Mouse (Mus musculus): ENCODE measurements around the gene Xaf1. TPM values are rescaled to one million over a fixed set of nuclear protein-coding genes. Genes with fewer than 3 reads are reported as not detected.
A peak's percentile ranks its signal among the peaks of the same experiment; 100 is the strongest.

The Xaf1 gene
- 1 to 10 TPM; 1.3 to 1.4 TPM for total RNA-seq (2021)

DNA sequence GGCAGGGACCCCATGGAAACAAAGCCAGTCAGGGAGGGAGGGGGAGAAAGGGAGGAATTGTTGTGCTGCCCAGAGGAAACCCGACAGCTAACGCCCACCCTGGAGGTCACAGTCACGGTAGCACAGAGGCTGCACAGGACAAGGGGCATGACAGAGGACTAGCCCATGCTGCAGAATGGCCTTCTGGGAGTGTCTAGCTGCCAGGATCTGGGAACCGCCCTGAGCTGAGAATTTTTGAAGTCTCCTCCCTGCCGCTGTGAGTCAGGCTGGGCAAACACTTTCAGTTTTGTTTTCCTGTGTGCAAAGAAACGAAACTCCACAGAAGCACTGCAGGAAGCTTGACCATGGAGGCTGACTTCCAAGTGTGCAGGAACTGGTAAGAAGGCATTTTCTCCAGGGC is at the start of gene Xaf1:
Gene Xaf1, plus strand, starts transcription at position 296 of the 400 bp plus-strand sequence.
- DNase-seq (ENCODE audit: extremely low spot score in 1 of 2, low spot score in 2 of 2), result peak in 1 of 2 experiments; percentile 64
- intact Hi-C loops (cut with DNase I), result no loop called here

- intact Hi-C loops (cut with DNase I), result no loop called here
- DNase-seq (ENCODE audit: extremely low spot score in 1 of 2, low spot score in 2 of 2), result no peak
These were observed 45.8 kb upstream of the Xaf1 start for GRCm38 (mm10) chr11:72255629-72256028.

DNA sequence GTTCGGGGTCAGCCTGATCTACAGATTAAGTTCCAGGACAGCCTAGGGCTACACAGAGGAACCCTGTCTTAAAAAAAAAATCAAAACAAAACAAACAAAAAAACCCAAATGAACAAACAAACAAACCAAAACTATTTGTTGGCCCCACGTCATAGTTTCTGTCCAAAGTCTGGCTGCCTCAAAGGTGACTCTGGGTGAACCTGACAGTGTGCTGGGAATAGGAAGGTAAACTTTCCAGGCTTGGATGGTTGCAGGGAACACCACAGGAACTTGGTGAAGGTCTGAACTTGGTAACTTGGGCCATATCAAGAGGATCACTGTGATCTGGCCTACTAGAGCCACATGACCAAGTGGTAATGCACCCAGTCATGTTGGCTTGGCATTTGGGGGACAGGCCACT is 45.0 kb upstream of the Xaf1 start:
- intact Hi-C loops (cut with DNase I), result no loop called here
- no peak for DNase-seq (ENCODE audit: extremely low spot score in 1 of 2, low spot score in 2 of 2)

DNA sequence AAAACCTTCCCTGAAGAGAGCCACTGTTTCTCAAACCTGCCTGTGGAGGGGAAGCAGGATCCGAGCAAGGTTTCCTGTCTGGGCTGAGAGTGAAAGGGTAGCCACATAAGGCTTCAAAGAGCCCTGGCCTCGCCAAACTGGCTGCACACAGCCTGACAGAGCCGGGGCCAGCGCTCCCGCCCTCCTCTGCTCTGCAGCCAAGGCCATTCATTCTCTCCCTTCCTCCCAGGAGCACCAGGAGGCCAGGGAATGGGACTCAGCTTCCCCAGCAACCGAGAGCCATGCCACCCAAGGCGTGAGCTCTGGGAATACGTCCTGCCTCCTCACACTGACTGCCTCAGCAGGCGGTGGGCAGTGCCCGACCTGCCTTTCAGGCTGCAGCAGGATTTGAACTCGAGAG is 35.9 kb upstream of the Xaf1 start:
- intact Hi-C loops (cut with DNase I), result loop anchor here (5.0 kb wide), 1 partner anchor 43 kb away; no protein-coding TSS in a partner anchor
- DNase-seq (ENCODE audit: extremely low spot score in 1 of 2, low spot score in 2 of 2), result peak; percentile 56 to 59

- DNase-seq (ENCODE audit: extremely low spot score in 1 of 2, low spot score in 2 of 2), result peak; percentile 44 to 80
- intact Hi-C loops (cut with DNase I), result loop anchor here (5.0 kb wide), 1 partner anchor 44 kb away; no protein-coding TSS in a partner anchor
These were observed 35.0 kb upstream of the Xaf1 start for GRCm38 (mm10) chr11:72266207-72266959.

DNA sequence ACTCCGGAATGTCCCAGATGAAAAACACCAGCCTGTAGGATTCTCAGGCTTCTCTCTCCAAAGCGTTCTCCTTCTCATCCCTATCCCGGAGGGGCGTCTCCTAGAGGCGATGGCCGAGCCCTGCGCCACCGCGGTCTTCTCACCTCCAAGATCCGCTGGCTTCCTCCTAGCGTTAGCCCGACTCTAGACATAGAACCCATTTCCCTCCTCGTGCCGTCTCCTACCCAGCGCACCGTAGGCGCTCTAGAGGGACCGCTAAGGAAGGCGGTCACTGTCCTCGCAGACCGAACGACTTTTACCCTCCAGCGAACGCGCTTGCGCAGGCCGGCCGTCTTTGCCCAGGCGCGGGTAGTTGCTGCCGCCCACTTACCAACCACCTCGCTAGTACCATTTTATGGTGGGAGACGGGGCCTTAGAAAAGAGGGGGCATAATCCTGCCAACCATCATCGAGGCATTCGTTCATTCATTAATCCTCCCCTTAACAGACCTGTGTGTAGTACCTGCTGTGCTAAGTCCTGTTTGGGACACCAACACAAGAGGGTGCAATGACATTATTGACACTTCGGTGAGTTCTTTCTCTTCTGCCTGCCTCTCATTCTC is 34.4 kb upstream of the Xaf1 start, which contains the start of gene Slc13a5:
Gene Slc13a5, minus strand, starts transcription at position 263 of the 601 bp plus-strand sequence.
- intact Hi-C loops (cut with DNase I), result loop anchor here (5.0 kb wide), 1 partner anchor 45 kb away; no protein-coding TSS in a partner anchor
- peak; percentile 10 to 39 for DNase-seq (ENCODE audit: extremely low spot score in 1 of 2, low spot score in 2 of 2)

DNA sequence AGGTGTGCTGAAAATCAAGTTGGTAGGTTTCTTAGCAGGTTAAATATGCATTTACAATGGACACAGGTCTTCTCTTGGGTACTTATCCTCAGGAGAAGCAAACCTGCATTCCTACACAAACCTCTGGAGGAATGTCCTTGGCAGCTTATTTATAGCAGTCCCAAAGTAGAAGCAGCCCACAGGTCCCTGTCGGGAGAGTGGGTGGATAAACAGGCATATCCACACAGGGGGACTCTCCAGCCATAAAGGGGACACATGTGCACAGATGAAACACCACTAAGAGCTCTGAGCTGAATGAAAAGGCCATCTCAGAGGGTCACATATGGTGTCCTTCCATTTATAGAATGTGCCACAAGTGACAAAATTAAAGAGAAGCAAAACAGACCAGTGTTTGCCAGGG is 29.7 kb upstream of the Xaf1 start:
- DNase-seq (ENCODE audit: extremely low spot score in 1 of 2, low spot score in 2 of 2), result no peak

GRCm38 (mm10) chr11:72273341-72273740 is 28.1 kb upstream of the Xaf1 start:
- DNase-seq (ENCODE audit: extremely low spot score in 1 of 2, low spot score in 2 of 2), result no peak
- intact Hi-C loops (cut with DNase I), result no loop called here

More for the DNA sequence above, 29.7 kb upstream of the Xaf1 start:
- intact Hi-C loops (cut with DNase I), result no loop called here

DNA sequence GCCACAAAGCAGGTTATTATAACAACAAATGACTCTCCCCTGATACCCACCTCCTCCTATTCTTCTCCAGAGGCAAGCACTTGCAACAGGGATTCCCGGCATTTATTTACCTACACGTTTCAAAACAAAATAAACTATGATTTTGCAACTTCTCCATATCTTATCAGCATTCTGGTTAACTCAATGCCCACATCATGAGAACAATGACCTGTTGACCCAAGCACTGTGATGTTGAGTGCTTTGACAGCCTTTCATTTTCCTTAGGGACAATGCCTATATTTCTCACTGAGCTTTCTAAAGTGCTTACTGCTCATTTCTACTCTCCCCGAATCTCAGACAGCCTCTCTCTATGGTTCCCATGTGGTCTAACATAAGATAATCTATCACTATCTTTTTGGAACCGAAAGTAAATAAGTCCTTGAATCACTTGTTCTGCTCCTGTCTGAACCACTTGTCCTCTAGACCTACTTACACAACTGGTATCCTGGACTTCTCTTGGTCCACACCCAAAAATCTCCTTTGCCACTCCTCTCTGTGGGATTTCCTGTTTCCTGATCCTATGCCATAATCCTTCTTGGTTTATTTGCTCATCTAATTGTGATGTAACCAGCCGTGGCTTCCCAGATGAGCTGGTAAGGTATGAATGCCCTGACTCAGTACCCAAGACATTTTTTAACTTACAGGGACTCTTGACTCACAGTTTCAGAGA is 20.1 kb upstream of the Xaf1 start:
- DNase-seq (ENCODE audit: extremely low spot score in 1 of 2, low spot score in 2 of 2), result no peak
- intact Hi-C loops (cut with DNase I), result no loop called here

DNA sequence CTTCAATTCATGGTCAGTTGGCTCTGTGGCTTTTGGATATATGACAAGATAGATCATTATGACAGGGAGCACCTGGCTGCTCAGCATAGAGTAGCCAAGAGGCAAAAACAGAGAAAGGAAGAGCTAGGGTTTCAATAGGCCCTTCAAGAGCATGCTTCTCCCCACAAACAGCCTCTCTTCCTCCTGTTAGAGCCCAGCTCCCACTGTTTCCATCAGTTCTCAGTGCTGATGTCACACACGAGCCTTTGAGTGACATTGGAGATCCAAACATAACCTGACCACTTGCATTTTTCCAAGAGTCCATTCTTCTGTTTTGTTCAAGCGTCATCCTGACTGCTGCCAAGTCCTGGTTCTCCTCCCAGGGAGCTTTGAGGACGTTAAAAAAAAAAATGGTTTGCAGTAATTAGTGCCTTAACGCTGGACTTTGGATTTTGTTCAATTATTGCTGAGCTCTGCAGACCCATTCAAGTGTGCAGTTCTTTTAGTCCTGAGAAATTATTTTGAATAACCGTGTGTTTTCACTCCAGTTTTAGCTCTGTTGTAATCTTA is 19.5 kb upstream of the Xaf1 start:
- intact Hi-C loops (cut with DNase I), result no loop called here
- no peak for DNase-seq (ENCODE audit: extremely low spot score in 1 of 2, low spot score in 2 of 2)

DNA sequence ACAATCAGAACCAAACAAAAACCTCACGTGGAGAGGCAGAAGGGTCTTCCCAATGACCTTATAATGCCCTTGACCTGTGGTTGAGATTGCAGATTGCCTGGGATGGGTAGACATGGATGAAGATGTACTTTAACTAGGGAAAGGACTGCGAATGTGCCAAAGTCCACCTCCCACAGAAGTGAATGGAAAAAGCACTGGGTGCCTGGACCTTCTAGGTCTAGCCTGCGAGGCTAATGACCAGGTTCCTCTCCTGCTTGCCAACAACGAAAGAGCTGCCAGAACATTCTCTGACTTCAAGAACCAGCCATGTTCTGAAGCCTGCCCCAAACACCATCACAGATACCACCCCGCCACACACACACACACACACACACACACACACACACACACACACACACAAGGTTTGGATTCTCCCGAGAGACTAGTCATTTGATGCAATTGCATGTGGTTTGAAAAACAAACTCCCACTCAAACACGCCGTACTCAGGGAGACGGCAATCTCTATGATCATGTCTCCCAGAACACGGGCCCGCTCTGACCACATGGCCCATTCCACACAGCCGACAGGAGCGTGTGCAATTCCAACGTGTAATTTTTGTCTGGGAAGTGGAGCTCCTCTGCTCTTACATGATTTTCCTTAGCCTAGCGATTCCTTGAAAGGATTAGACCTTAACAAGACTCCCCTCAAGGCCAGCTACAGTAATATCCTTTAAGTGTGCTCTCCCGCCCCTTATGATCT is 17.8 kb upstream of the Xaf1 start:
- DNase-seq (ENCODE audit: extremely low spot score in 1 of 2, low spot score in 2 of 2), result no peak
- intact Hi-C loops (cut with DNase I), result no loop called here

DNA sequence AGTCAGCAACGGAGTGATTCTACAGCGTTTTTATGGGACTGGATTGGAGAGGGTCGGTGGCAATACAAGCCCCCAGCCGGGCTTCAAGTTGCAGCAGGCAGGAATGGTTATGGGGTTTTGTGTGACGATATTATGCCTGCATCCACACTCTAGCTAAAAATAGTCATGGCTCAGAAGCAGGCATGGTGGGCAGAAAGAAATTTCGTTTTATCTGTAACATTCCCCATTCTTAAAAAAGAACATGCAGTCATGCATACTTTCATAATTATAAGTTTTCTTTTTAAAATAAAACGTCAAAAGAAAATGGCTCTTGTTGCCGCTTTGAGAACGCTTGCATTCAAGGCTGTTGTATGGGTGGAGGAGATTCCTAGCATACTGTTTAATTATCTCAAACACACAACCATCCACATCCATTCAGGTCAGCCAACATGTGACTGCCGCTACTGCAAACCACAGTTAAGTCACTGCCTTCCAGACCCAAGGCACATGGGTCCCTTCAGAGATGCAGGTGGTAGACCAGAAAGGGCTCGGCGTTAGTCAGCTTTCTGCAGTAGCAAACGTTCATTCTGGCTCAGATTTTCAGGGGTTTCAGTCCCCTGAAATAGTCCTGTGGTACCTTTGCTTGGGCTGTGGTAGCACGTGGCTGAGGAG is 16.8 kb upstream of the Xaf1 start:
- intact Hi-C loops (cut with DNase I), result no loop called here
- DNase-seq (ENCODE audit: extremely low spot score in 1 of 2, low spot score in 2 of 2), result peak in 1 of 2 experiments; percentile 47

DNA sequence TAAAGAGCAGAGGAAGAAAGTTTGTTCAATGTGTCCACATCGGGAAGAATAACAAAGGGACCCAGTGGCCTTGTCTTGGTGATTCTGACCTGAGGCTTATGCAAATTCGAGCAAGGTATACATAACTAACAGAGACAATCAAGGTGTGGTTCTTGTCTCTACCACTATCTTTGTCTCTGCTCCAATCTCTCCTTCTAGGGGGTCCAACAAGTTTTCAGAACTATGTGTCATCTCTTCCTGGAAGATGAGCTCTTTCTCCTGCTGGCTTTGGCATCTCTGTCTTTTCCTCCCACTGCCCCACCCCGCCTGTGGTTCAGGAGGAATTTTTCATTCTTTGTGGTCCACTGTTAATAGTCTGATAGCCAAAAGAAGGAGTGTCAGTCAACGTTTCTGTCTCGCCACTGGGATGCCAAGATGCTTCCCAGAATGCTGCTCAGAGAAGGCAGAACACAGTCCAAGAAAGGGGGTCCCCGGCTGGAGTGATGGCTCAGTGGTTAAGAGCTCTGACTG is 15.4 kb upstream of the Xaf1 start:
- intact Hi-C loops (cut with DNase I), result no loop called here

GRCm38 (mm10) chr11:72286651-72287050 is 14.8 kb upstream of the Xaf1 start:
- DNase-seq (ENCODE audit: extremely low spot score in 1 of 2, low spot score in 2 of 2), result no peak
- intact Hi-C loops (cut with DNase I), result no loop called here

More for the DNA sequence above, 15.4 kb upstream of the Xaf1 start:
- DNase-seq (ENCODE audit: extremely low spot score in 1 of 2, low spot score in 2 of 2), result no peak

DNA sequence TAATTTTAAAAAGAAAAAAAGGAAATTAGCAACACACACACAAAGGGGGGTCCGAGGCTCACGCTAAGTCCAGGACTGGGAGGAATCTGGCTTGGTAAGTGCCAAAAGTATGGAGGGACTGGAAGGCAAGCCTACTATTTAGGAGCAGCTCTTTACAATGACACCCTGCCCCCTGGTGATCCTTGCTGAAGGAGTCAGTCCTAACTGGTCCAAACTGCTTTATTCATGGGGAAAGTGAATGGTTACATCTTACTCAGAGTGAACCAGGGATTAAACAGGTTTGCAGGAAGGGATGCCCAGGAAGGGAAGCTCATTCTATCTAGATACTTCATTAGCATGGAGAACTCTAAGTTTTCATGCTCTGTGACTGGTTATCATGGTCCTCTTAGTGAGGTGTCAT is 14.3 kb upstream of the Xaf1 start:
- intact Hi-C loops (cut with DNase I), result no loop called here
- DNase-seq (ENCODE audit: extremely low spot score in 1 of 2, low spot score in 2 of 2), result no peak

GRCm38 (mm10) chr11:72287543-72287942 is 13.9 kb upstream of the Xaf1 start:
- intact Hi-C loops (cut with DNase I), result no loop called here
- DNase-seq (ENCODE audit: extremely low spot score in 1 of 2, low spot score in 2 of 2), result no peak

DNA sequence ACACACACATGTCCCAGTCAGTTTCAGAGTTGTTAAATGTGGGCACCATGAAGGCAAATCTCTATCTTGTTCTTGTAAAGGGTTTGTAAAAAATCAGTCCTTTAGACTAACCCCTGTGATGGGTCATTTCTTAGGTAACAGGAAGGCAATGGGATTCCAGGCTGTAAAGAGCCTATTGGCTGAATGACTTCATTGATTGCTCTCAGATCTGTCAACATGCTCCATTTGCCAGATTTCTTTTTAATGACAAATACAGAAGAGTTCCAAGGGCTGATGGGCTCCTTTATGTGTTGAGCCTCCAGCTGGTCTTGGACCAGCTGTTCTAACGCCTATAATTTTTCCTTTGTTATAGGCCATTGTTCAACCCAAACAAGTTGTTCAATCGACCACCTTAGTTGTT is 8.3 kb upstream of the Xaf1 start:
- intact Hi-C loops (cut with DNase I), result no loop called here
- DNase-seq (ENCODE audit: extremely low spot score in 1 of 2, low spot score in 2 of 2), result no peak

GRCm38 (mm10) chr11:72302230-72302629 is 801 bp downstream of the Xaf1 start:
- DNase-seq (ENCODE audit: extremely low spot score in 1 of 2, low spot score in 2 of 2), result peak in 1 of 2 experiments; percentile 70
- intact Hi-C loops (cut with DNase I), result no loop called here
